Comparison of ENCODE assay signal across 9 mouse cellular contexts in the genomic region with DNA sequence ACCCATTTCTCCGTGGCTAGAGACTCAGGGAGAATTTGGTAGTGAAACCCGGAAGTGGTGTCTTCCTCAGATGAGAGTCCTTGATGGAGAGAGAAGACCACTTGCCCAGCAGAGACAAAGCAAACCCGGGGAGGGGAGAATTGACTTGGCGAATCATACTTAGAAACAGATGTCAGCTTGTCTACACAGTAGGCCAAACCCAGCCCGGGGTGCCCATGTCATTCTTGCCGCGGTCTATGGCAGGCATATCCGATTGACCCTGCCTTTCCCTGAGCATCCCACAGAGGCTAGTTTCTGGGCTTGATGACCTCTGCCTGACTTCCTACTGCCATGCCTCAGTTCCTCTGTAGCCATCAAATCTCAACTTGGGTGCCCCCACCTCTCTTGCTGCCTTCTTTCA.
DNase-seq lines count a peak whose midpoint lies in the region; ATAC-seq and TF ChIP-seq lines count a peak whose summit lies in the region.
"Had no signal": no experiment of that assay in that cellular context is flagged by ENCODE, and none has a peak within 500 bp of the region (broad histone marks: within the 10 kb centered on the region; RNA-seq: fewer than 3 reads in every experiment).

No protein-coding gene starts in this region.

- no peak overlapping the region for H3K9ac ChIP-seq in intestine, embryonic 16.5 days (ENCODE audit: low read depth, low read length)

- no peak overlapping the region for H3K4me3 ChIP-seq in left cerebral cortex, adult 2 months
- H3K4me3 ChIP-seq in intestine, embryonic 16.5 days (ENCODE audit: low read length) = no peak overlapping the region

- peak; percentile 52 for DNase-seq in cerebellum, adult 9-10 months
- DNase-seq in cerebellum, postnatal 4 days (ENCODE audit: low spot score in 2 of 2) = no peak
- DNase-seq in left cerebral cortex, adult 2 months (ENCODE audit: extremely low spot score in 1 of 2, low spot score in 2 of 2) = no peak
- no peak for DNase-seq in left cerebral cortex, postnatal 10 days (ENCODE audit: extremely low spot score in 1 of 2, low spot score in 2 of 2)
- peak; percentile 41 to 56 for DNase-seq in cerebellum, postnatal 10 days
- no peak for DNase-seq in left cerebral cortex, adult 11 months (ENCODE audit: low spot score)
- no peak for DNase-seq in adrenal gland, postnatal 4 days (ENCODE audit: low spot score in 2 of 2)
- DNase-seq: adrenal gland, postnatal 14 days had no signal

- no peaks in the 10 kb centered on the region for H3K27me3 ChIP-seq in intestine, embryonic 16.5 days (replicated peaks; ENCODE audit: control insufficient read depth, insufficient read depth, low read length)

- 85% methylated on average over 8 of the region's 8 CpGs for WGBS in intestine, embryonic 16.5 days

- no peaks in the 10 kb centered on the region for H3K36me3 ChIP-seq in intestine, embryonic 16.5 days (ENCODE audit: control insufficient read depth, insufficient read depth, low read length)

- intact Hi-C loops in left cerebral cortex, adult 2 months (cut with DNase I) = loop anchor here (5.0 kb wide), 2 partner anchors 168 to 668 kb away; partner anchors contain the start of gene Lpp
- intact Hi-C loops in left cerebral cortex, postnatal 10 days (cut with DNase I) = loop anchor here (10.0 kb wide), 1 partner anchor 775 kb away; no protein-coding TSS in a partner anchor

- H3K4me1 ChIP-seq in intestine, embryonic 16.5 days (ENCODE audit: control insufficient read depth, insufficient read depth, low read length) = peaks cover 16% of the 10 kb centered on the region

- no peak for TF ChIP-seq CTCF in left cerebral cortex, adult 2 months (IDR thresholded peaks at IDR 0.05)

- no peak for ATAC-seq in intestine, embryonic 16.5 days

- H3K27ac ChIP-seq in left cerebral cortex, adult 2 months = peak overlapping the region; percentile 93
- H3K27ac ChIP-seq in intestine, embryonic 16.5 days (ENCODE audit: low read length) = peak overlapping the region; percentile 96; the same call in 1 of the 2 replicates

- H3K9me3 ChIP-seq in intestine, embryonic 16.5 days (ENCODE audit: control insufficient read depth, low read length) = no peaks in the 10 kb centered on the region

- no peak overlapping the region for H3K4me2 ChIP-seq in intestine, embryonic 16.5 days (ENCODE audit: low read depth, low read length)

Comparison
In these comparisons a context has a peak if more than half of its experiments do, and no peak if none do; other contexts are left out.
1. DNase-seq: peak in cerebellum, adult 9-10 months (single experiment) and cerebellum, postnatal 10 days (2 of 2); none in cerebellum, postnatal 4 days (0 of 2), left cerebral cortex, adult 2 months (0 of 2), left cerebral cortex, postnatal 10 days (0 of 2), left cerebral cortex, adult 11 months (single experiment) and adrenal gland, postnatal 4 days (0 of 2).